Mouse (Mus musculus): ENCODE measurements around the gene Gm37419. TPM values are rescaled to one million over a fixed set of nuclear protein-coding genes. Genes with fewer than 3 reads are reported as not detected.

Gm37419 gene
- polyA plus RNA-seq, 1 experiment = not detected

GRCm38 (mm10) chr16:23978495-23978894, 9.8 kb upstream of the Gm37419 start:
- H3K4me3 ChIP-seq (ENCODE audit: insufficient read depth, low read length) = no peak overlapping the region
- no peak for TF ChIP-seq POLR2A (IDR thresholded peaks at IDR 0.05; ENCODE audit: low read depth, low read length)
- TF ChIP-seq CTCF (IDR thresholded peaks at IDR 0.05; ENCODE audit: borderline replicate concordance, insufficient read depth, low read length) = no peak
- 0 out of 2 replicates have a peak, but pooled peaks cover 8% of the 10 kb centered on the region for H3K4me1 ChIP-seq (ENCODE audit: control insufficient read depth, insufficient read depth, low read length)
- no peak overlapping the region for H3K27ac ChIP-seq (ENCODE audit: insufficient read depth, low read length)

- TF ChIP-seq POLR2A (IDR thresholded peaks at IDR 0.05; ENCODE audit: low read depth, low read length) (no peak), CTCF (IDR thresholded peaks at IDR 0.05; ENCODE audit: borderline replicate concordance, insufficient read depth, low read length) (no peak)
- no peak overlapping the region for H3K27ac ChIP-seq (ENCODE audit: insufficient read depth, low read length)
- no peak overlapping the region for H3K4me3 ChIP-seq (ENCODE audit: insufficient read depth, low read length)
- H3K4me1 ChIP-seq (ENCODE audit: control insufficient read depth, insufficient read depth, low read length) = peaks cover 10% of the 10 kb centered on the region; the same call in 1 of the 2 replicates
These were observed 8.8 kb upstream of the Gm37419 start for GRCm38 (mm10) chr16:23979446-23979845.

GRCm38 (mm10) chr16:23980201-23980870, 7.9 kb upstream of the Gm37419 start:
- TF ChIP-seq CTCF (IDR thresholded peaks at IDR 0.05; ENCODE audit: borderline replicate concordance, insufficient read depth, low read length) (no peak), POLR2A (IDR thresholded peaks at IDR 0.05; ENCODE audit: low read depth, low read length) (no peak)
- H3K27ac ChIP-seq (ENCODE audit: insufficient read depth, low read length) = no peak overlapping the region

GRCm38 (mm10) chr16:23980991-23981720, 7.1 kb upstream of the Gm37419 start:
- Histone ChIP-seq H3K4me1 (ENCODE audit: control insufficient read depth, insufficient read depth, low read length) (peaks cover 10% of the 10 kb centered on the region; the same call in 1 of the 2 replicates), H3K27ac (ENCODE audit: insufficient read depth, low read length) (peak overlapping the region; percentile 3; the same call in 1 of the 2 replicates), H3K4me3 (ENCODE audit: insufficient read depth, low read length) (peak overlapping the region; percentile 28)
- TF ChIP-seq POLR2A (IDR thresholded peaks at IDR 0.05; ENCODE audit: low read depth, low read length) (0 out of 2 replicates have a peak, but pooled peaks have one; percentile 10), CTCF (IDR thresholded peaks at IDR 0.05; ENCODE audit: borderline replicate concordance, insufficient read depth, low read length) (no peak)

More at GRCm38 (mm10) chr16:23980201-23980870, 7.9 kb upstream of the Gm37419 start:
- Histone ChIP-seq H3K4me1 (ENCODE audit: control insufficient read depth, insufficient read depth, low read length) (peaks cover 10% of the 10 kb centered on the region; the same call in 1 of the 2 replicates), H3K4me3 (ENCODE audit: insufficient read depth, low read length) (no peak overlapping the region)

GRCm38 (mm10) chr16:23981925-23982851, 6.1 kb upstream of the Gm37419 start:
- H3K4me1 ChIP-seq (ENCODE audit: control insufficient read depth, insufficient read depth, low read length) = peaks cover 10% of the 10 kb centered on the region; the same call in 1 of the 2 replicates
- TF ChIP-seq CTCF (IDR thresholded peaks at IDR 0.05; ENCODE audit: borderline replicate concordance, insufficient read depth, low read length) = peak; percentile 57
- no peak; the same call in 1 of the 2 replicates for TF ChIP-seq POLR2A (IDR thresholded peaks at IDR 0.05; ENCODE audit: low read depth, low read length)
- H3K4me3 ChIP-seq (ENCODE audit: insufficient read depth, low read length) = peak overlapping the region; percentile 19
- H3K27ac ChIP-seq (ENCODE audit: insufficient read depth, low read length) = peak overlapping the region; percentile 66

- peak overlapping the region; percentile 19 for H3K4me3 ChIP-seq (ENCODE audit: insufficient read depth, low read length)
- TF ChIP-seq POLR2A (IDR thresholded peaks at IDR 0.05; ENCODE audit: low read depth, low read length) (no peak), CTCF (IDR thresholded peaks at IDR 0.05; ENCODE audit: borderline replicate concordance, insufficient read depth, low read length) (peak; percentile 71; the same call in 1 of the 2 replicates)
- peaks cover 10% of the 10 kb centered on the region; the same call in 1 of the 2 replicates for H3K4me1 ChIP-seq (ENCODE audit: control insufficient read depth, insufficient read depth, low read length)
- H3K27ac ChIP-seq (ENCODE audit: insufficient read depth, low read length) = peak overlapping the region; percentile 66
These were observed 5.2 kb upstream of the Gm37419 start for GRCm38 (mm10) chr16:23982891-23983588.

GRCm38 (mm10) chr16:23984183-23984582, 4.1 kb upstream of the Gm37419 start:
- peak overlapping the region; percentile 78; the same call in 1 of the 2 replicates for H3K27ac ChIP-seq (ENCODE audit: insufficient read depth, low read length)
- peaks cover 10% of the 10 kb centered on the region; the same call in 1 of the 2 replicates for H3K4me1 ChIP-seq (ENCODE audit: control insufficient read depth, insufficient read depth, low read length)
- TF ChIP-seq POLR2A (IDR thresholded peaks at IDR 0.05; ENCODE audit: low read depth, low read length) = 0 out of 2 replicates have a peak, but pooled peaks have one; percentile 23
- TF ChIP-seq CTCF (IDR thresholded peaks at IDR 0.05; ENCODE audit: borderline replicate concordance, insufficient read depth, low read length) = peak; percentile 95; the same call in 1 of the 2 replicates
- H3K4me3 ChIP-seq (ENCODE audit: insufficient read depth, low read length) = peak overlapping the region; percentile 51

- peak; percentile 34; the same call in 1 of the 2 replicates for TF ChIP-seq POLR2A (IDR thresholded peaks at IDR 0.05; ENCODE audit: low read depth, low read length)
- TF ChIP-seq CTCF (IDR thresholded peaks at IDR 0.05; ENCODE audit: borderline replicate concordance, insufficient read depth, low read length) = no peak
- Histone ChIP-seq H3K27ac (ENCODE audit: insufficient read depth, low read length) (peak overlapping the region; percentile 78), H3K4me1 (ENCODE audit: control insufficient read depth, insufficient read depth, low read length) (peaks cover 10% of the 10 kb centered on the region; the same call in 1 of the 2 replicates), H3K4me3 (ENCODE audit: insufficient read depth, low read length) (peak overlapping the region; percentile 51)
These were observed 3.4 kb upstream of the Gm37419 start for GRCm38 (mm10) chr16:23984760-23985466.
